Mouse (Mus musculus) embryonic fibroblast, embryonic 13.5 days (primary cell): Measurements from ENCODE around the gene Gm6358. TPM values are rescaled to one million over a fixed set of nuclear protein-coding genes. Genes with fewer than 3 reads are reported as not detected.
"Not testable (repeated sequence)": the region's sequence is repeated elsewhere in the genome, so short reads cannot be mapped to it uniquely, and the experiment has no call there.

ENCODE experiments used
- H3K27ac ChIP-seq: 2 replicates; pipeline ENCODE4 v1.5.1; 2012; ENCODE audit warnings: low read length, control low read depth, inconsistent platforms; ENCODE audit not compliant: insufficient read depth
- H3K4me1 ChIP-seq: 2 replicates; pipeline ENCODE4 v1.6.1; 2011; ENCODE audit warnings: low read length; ENCODE audit not compliant: control insufficient read depth, insufficient read depth
- H3K4me3 ChIP-seq: 2 replicates; pipeline ENCODE4 v1.5.1; 2011; ENCODE audit warnings: mild to moderate bottlenecking, control low read depth, low read length; ENCODE audit not compliant: insufficient read depth
- CTCF ChIP-seq: IDR thresholded peaks from 2 replicates; pipeline ENCODE4 v1.5.1; 2011; ENCODE audit warnings: mild to moderate bottlenecking, control low read depth, low read length, moderate library complexity, borderline replicate concordance; ENCODE audit not compliant: insufficient read depth
- POLR2A ChIP-seq: IDR thresholded peaks from 2 replicates; pipeline ENCODE4 v1.6.1; 2011; ENCODE audit warnings: low read depth, mild to moderate bottlenecking, control low read depth, low read length, moderate library complexity
- polyA plus RNA-seq: library from polyadenylated mRNA; stranded (reverse); fragments of >200 nt; gene quantifications from 2 replicates; pipeline ENCODE4 v1.2.4, GENCODE M21; 2011; ENCODE audit warnings: low read depth; ENCODE audit not compliant: missing spikeins, insufficient read length

The Gm6358 gene
- polyA plus RNA-seq, result not detected in 2 replicates

DNA sequence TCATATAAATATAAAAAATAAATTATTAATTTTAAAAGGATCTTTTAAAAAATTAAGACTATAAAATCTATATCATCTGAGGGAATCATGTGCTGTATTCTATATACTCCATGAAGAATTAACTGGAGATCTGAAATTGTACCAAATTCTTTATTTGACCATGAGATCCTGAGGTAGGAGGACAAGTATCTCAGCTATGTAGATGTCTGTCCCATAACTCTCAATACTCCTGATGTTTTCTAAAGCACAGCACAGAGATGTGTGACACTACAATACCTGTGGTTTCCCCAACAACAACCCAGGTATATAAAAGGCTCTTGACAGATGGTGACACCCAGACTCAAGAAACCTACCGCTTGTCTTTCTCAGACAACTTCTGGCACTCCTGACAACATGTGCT, at the start of gene Gm6358:
TSS of gene Gm6358 (plus strand) at position 301 of the 400 bp plus-strand sequence.
- no peak for TF ChIP-seq CTCF
- TF ChIP-seq POLR2A, result no peak
- Histone ChIP-seq H3K4me1 (no peaks in the 10 kb centered on the region), H3K4me3 (no peak within 1 kb of the TSS), H3K27ac (no peak within 1 kb of the TSS)

- Histone ChIP-seq H3K4me1 (no peaks in the 10 kb centered on the region), H3K27ac (no peak within 1 kb of the TSS), H3K4me3 (no peak within 1 kb of the TSS)
- TF ChIP-seq CTCF, result no peak
- TF ChIP-seq POLR2A, result no peak
These were observed 10.1 kb downstream of the Gm6358 start, which contains the start of gene Gm10061 for GRCm38 (mm10) chr16:89150786-89151185. Gm10061 (plus strand) TSS chr16:89151086.

- Histone ChIP-seq H3K4me3 (no peak within 1 kb of the TSS), H3K4me1 (no peaks in the 10 kb centered on the region), H3K27ac (no peak within 1 kb of the TSS)
- TF ChIP-seq CTCF, result no peak
- no peak for TF ChIP-seq POLR2A
These were observed 17.0 kb downstream of the Gm6358 start, which contains the start of gene Gm9789 for GRCm38 (mm10) chr16:89157652-89158051. Gm9789 (plus strand) TSS chr16:89157952.

DNA sequence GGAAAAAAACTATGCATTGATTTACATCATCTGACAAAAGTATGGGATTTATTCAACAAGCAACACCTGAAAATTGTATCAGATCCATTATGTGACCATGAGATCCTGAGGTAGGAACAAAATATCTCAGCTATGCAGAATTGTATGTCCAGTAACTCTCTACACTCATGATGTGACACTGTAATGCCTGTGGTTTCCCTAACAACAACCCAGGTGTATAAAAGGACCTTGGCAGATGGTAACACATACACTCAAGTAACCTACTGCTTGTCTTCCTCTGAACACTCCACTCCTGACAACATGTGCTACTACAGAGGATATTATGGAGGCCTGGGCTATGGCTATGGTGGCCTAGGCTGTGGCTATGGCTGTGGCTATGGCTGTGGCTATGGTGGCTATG, 28.5 kb downstream of the Gm6358 start, which contains the start of gene Gm7735:
TSS of gene Gm7735 (plus strand) at position 301 of the 400 bp plus-strand sequence.
- H3K27ac ChIP-seq, H3K4me1 ChIP-seq: not testable (repeated sequence)

GRCm38 (mm10) chr16:89174435-89174834, 33.8 kb downstream of the Gm6358 start, which contains the start of gene 1110057P08Rik:
1110057P08Rik (plus strand) TSS chr16:89174735.
- no peak for TF ChIP-seq POLR2A
- Histone ChIP-seq H3K4me1 (no peaks in the 10 kb centered on the region), H3K4me3 (no peak within 1 kb of the TSS), H3K27ac (no peak within 1 kb of the TSS)

More for the DNA sequence above, 28.5 kb downstream of the Gm6358 start, which contains the start of gene Gm7735:
- not testable (repeated sequence) for H3K4me3 ChIP-seq

- no peaks in the 10 kb centered on the region for H3K4me1 ChIP-seq
- no peak overlapping the region for H3K4me3 ChIP-seq
- TF ChIP-seq CTCF, result no peak
- TF ChIP-seq POLR2A, result no peak
- H3K27ac ChIP-seq, result no peak overlapping the region
These were observed 48.0 kb downstream of the Gm6358 start for GRCm38 (mm10) chr16:89188621-89189020.

Other genes starting within 250 kb of the Gm6358 start
- not detected in 2 replicates for gene Krtap19-5, start 244.4 kb upstream of the Gm6358 start, polyA plus RNA-seq
- not detected in 2 replicates for gene Krtap19-9b, start 208.6 kb upstream of the Gm6358 start, polyA plus RNA-seq
- gene Krtap16-3, start 178.0 kb upstream of the Gm6358 start, polyA plus RNA-seq, result not detected in 2 replicates
- not detected in 2 replicates for gene Krtap22-2, start 130.1 kb upstream of the Gm6358 start, polyA plus RNA-seq
- not detected in 2 replicates for gene Gm10229, start 125.6 kb upstream of the Gm6358 start, polyA plus RNA-seq
- gene Krtap6-1, start 109.2 kb upstream of the Gm6358 start, polyA plus RNA-seq, result not detected in 2 replicates
- not detected in 2 replicates for gene Gm10228, start 99.4 kb upstream of the Gm6358 start, polyA plus RNA-seq
- gene Krtap6-5, start 93.0 kb upstream of the Gm6358 start, polyA plus RNA-seq, result not detected in 2 replicates
- not detected in 2 replicates for gene 1110025L11Rik, start 76.8 kb upstream of the Gm6358 start, polyA plus RNA-seq
- gene Krtap6-3, start 56.8 kb upstream of the Gm6358 start, polyA plus RNA-seq, result not detected in 2 replicates
- not detected in 2 replicates for gene Gm10061, start 10.2 kb downstream of the Gm6358 start, polyA plus RNA-seq
- not detected in 2 replicates for gene Gm9789, start 17.1 kb downstream of the Gm6358 start, polyA plus RNA-seq
- not detected in 2 replicates for gene Gm7735, start 28.6 kb downstream of the Gm6358 start, polyA plus RNA-seq
- not detected in 2 replicates for gene 1110057P08Rik, start 33.9 kb downstream of the Gm6358 start, polyA plus RNA-seq
- not detected in 2 replicates for gene Krtap20-2, start 65.0 kb downstream of the Gm6358 start, polyA plus RNA-seq